Mouse (Mus musculus) lung, adult 2 months (tissue): ENCODE data around the gene Pacsin3. TPM values are rescaled to one million over a fixed set of nuclear protein-coding genes. Genes with fewer than 3 reads are reported as not detected.
A peak's percentile ranks its signal among the peaks of the same experiment; 100 is the strongest.
"Not testable (repeated sequence)": the region's sequence is repeated elsewhere in the genome, so short reads cannot be mapped to it uniquely, and the experiment has no call there.

ENCODE experiments used
- DNase-seq: peaks from one replicate; pipeline ENCODE4 v3.0.0; 2022
- H3K4me1 ChIP-seq: fragments of 200-500 bp; 2 replicates; pipeline ENCODE4 v1.6.1; 2011; ENCODE audit warnings: low read length; ENCODE audit not compliant: control insufficient read depth, insufficient read depth
- H3K4me3 ChIP-seq: fragments of 200-500 bp; replicated peaks from 2 replicates; pipeline ENCODE3; 2011; ENCODE audit warnings: low read depth, mild to moderate bottlenecking, control low read depth, low read length; ENCODE audit errors: extremely low read depth
- CTCF ChIP-seq: fragments of 200-500 bp; IDR thresholded peaks from 2 replicates; pipeline ENCODE4 v1.5.1; 2011; ENCODE audit warnings: mild to moderate bottlenecking, low read length, control low read depth; ENCODE audit not compliant: insufficient read depth
- POLR2A ChIP-seq: fragments of 200-500 bp; IDR thresholded peaks from 2 replicates; pipeline ENCODE4 v1.6.1; 2011; ENCODE audit warnings: low read depth, mild to moderate bottlenecking, control low read depth, low read length, borderline replicate concordance; ENCODE audit errors: extremely low read depth
- WGBS: fragments of 180-500 bp; shearing (Covaris S2); methylation state at CpG from one replicate; pipeline ENCODE4 v1.1.7; 2018; 5-methylcytosine and 5-hydroxymethylcytosine counted together
- polyA plus RNA-seq: library from polyadenylated mRNA; depleted of rRNA; stranded (reverse); fragments of >200 nt; gene quantifications from 2 replicates; pipeline ENCODE4 v1.2.3, GENCODE M21; 2012; rRNA removed

The Pacsin3 gene
- 27.7 and 55.1 TPM in 2 replicates for polyA plus RNA-seq

- Histone ChIP-seq H3K4me3 (peak within 1 kb of the TSS; percentile 82), H3K4me1 (no peaks in the 10 kb centered on the region)
- no peak for TF ChIP-seq POLR2A
- TF ChIP-seq CTCF, result no peak
- WGBS, result 5% methylated on average over 27 of the region's 27 CpGs
- DNase-seq, result peak; percentile 46
Measured at GRCm38 (mm10) chr2:91255661-91256150, at the start of gene Pacsin3. Pacsin3 (plus strand) TSS chr2:91255954.

GRCm38 (mm10) chr2:91206254-91206775 lies 49.4 kb upstream of the Pacsin3 start:
- WGBS, result 84% methylated on average over 9 of the region's 9 CpGs
- H3K4me1 ChIP-seq, result peaks cover 3% of the 10 kb centered on the region
- H3K4me3 ChIP-seq, result no peak overlapping the region
- TF ChIP-seq CTCF (no peak), POLR2A (no peak)
- no peak for DNase-seq

- no peak overlapping the region for H3K4me3 ChIP-seq
- H3K4me1 ChIP-seq, result no peaks in the 10 kb centered on the region
- no peak for TF ChIP-seq CTCF
- no peak for TF ChIP-seq POLR2A
- DNase-seq, result no peak
Measured at GRCm38 (mm10) chr2:91213311-91213710, 42.4 kb upstream of the Pacsin3 start.

GRCm38 (mm10) chr2:91217032-91217431 lies 38.7 kb upstream of the Pacsin3 start:
- WGBS, result 66% methylated on average over 4 of the region's 4 CpGs
- H3K4me3 ChIP-seq, result no peak overlapping the region
- DNase-seq, result no peak
- TF ChIP-seq CTCF (no peak), POLR2A (no peak)
- no peaks in the 10 kb centered on the region for H3K4me1 ChIP-seq

- no peak for DNase-seq
- whole genome bisulfite sequencing, result 96% methylated on average over 3 of the region's 3 CpGs
- no peak overlapping the region for H3K4me3 ChIP-seq
- H3K4me1 ChIP-seq, result no peaks in the 10 kb centered on the region
- TF ChIP-seq POLR2A (no peak), CTCF (no peak)
Measured at GRCm38 (mm10) chr2:91220501-91220900, 35.3 kb upstream of the Pacsin3 start.

GRCm38 (mm10) chr2:91223614-91224013 lies 32.1 kb upstream of the Pacsin3 start:
- no peak overlapping the region for H3K4me3 ChIP-seq
- 75% methylated on average over 2 of the region's 2 CpGs for WGBS
- no peaks in the 10 kb centered on the region for H3K4me1 ChIP-seq
- DNase-seq, result no peak
- no peak for TF ChIP-seq CTCF
- no peak for TF ChIP-seq POLR2A

GRCm38 (mm10) chr2:91229735-91230134 lies 26.0 kb upstream of the Pacsin3 start:
- H3K4me3 ChIP-seq, result no peak overlapping the region
- WGBS, result 76% methylated on average over 2 of the region's 2 CpGs
- no peak for DNase-seq
- no peak for TF ChIP-seq CTCF
- no peaks in the 10 kb centered on the region for H3K4me1 ChIP-seq

GRCm38 (mm10) chr2:91236601-91237510 lies 18.9 kb upstream of the Pacsin3 start, which contains the start of gene Ddb2:
Ddb2 (minus strand) TSS chr2:91236982.
- Histone ChIP-seq H3K4me1 (no peaks in the 10 kb centered on the region; the same call in 1 of the 2 replicates), H3K4me3 (peak within 1 kb of the TSS; percentile 86)
- under 1% methylated on average over 47 of the region's 48 CpGs for WGBS
- peak; percentile 84 for DNase-seq
- TF ChIP-seq CTCF (no peak), POLR2A (peak; percentile 81; the same call in 1 of the 2 replicates)

GRCm38 (mm10) chr2:91237511-91238080 lies 18.2 kb upstream of the Pacsin3 start:
- peak overlapping the region; percentile 17 for H3K4me3 ChIP-seq
- 14% methylated on average over 4 of the region's 4 CpGs for WGBS
- DNase-seq, result peak; percentile 15
- not testable (repeated sequence) for H3K4me1 ChIP-seq

GRCm38 (mm10) chr2:91242547-91242946 lies 13.2 kb upstream of the Pacsin3 start:
- Histone ChIP-seq H3K4me3 (no peak overlapping the region), H3K4me1 (no peaks in the 10 kb centered on the region; the same call in 1 of the 2 replicates)
- no peak for DNase-seq
- TF ChIP-seq POLR2A, result no peak
- no peak for TF ChIP-seq CTCF
- WGBS, result 55% methylated on average over 5 of the region's 5 CpGs
